Mouse (Mus musculus): ENCODE data around the gene Tln2. TPM values are rescaled to one million over a fixed set of nuclear protein-coding genes. Genes with fewer than 3 reads are reported as not detected.

Gene Tln2
- total RNA-seq, 2 experiments from 2014 or later, result 82.5 to 83.1 TPM

GRCm38 (mm10) chr9:67270061-67270595, 289.4 kb downstream of the Tln2 start:
- Histone ChIP-seq H3K27ac (peak overlapping the region; percentile 41; the same call in 1 of the 2 replicates), H3K4me3 (no peak overlapping the region)
- TF ChIP-seq CTCF (IDR thresholded peaks at IDR 0.05), result no peak
- intact Hi-C loops (cut with DNase I), result no loop called here
- DNase-seq, result no peak

GRCm38 (mm10) chr9:67267276-67267990, 292.1 kb downstream of the Tln2 start:
- DNase-seq, result no peak
- H3K27ac ChIP-seq, result no peak overlapping the region
- TF ChIP-seq CTCF (IDR thresholded peaks at IDR 0.05), result no peak
- intact Hi-C loops (cut with DNase I), result no loop called here
- H3K4me3 ChIP-seq, result no peak overlapping the region

- no peak overlapping the region for H3K4me3 ChIP-seq
- no peak for TF ChIP-seq CTCF (IDR thresholded peaks at IDR 0.05)
- intact Hi-C loops (cut with DNase I), result no loop called here
- no peak overlapping the region for H3K27ac ChIP-seq
- DNase-seq, result no peak
These were observed 294.0 kb downstream of the Tln2 start for GRCm38 (mm10) chr9:67265513-67265912.

GRCm38 (mm10) chr9:67264896-67265295, 294.6 kb downstream of the Tln2 start:
- Histone ChIP-seq H3K27ac (no peak overlapping the region), H3K4me3 (no peak overlapping the region)
- intact Hi-C loops (cut with DNase I), result no loop called here
- no peak for TF ChIP-seq CTCF (IDR thresholded peaks at IDR 0.05)
- DNase-seq, result no peak

GRCm38 (mm10) chr9:67260835-67261599, 298.5 kb downstream of the Tln2 start:
- no peak for TF ChIP-seq CTCF (IDR thresholded peaks at IDR 0.05)
- intact Hi-C loops (cut with DNase I), result no loop called here
- no peak for DNase-seq
- Histone ChIP-seq H3K27ac (peak overlapping the region; percentile 40; the same call in 1 of the 2 replicates), H3K4me3 (no peak overlapping the region)

- H3K27ac ChIP-seq, result peak overlapping the region; percentile 91
- no peak overlapping the region for H3K4me3 ChIP-seq
- peak; percentile 76 for DNase-seq
- intact Hi-C loops (cut with DNase I), result no loop called here
- TF ChIP-seq CTCF (IDR thresholded peaks at IDR 0.05), result no peak
These were observed 309.4 kb downstream of the Tln2 start for GRCm38 (mm10) chr9:67250141-67250540.

GRCm38 (mm10) chr9:67247365-67247950, 312.0 kb downstream of the Tln2 start:
- peak overlapping the region; percentile 91 for H3K27ac ChIP-seq
- DNase-seq, result peak; percentile 63
- no peak for TF ChIP-seq CTCF (IDR thresholded peaks at IDR 0.05)
- no peak overlapping the region for H3K4me3 ChIP-seq
- intact Hi-C loops (cut with DNase I), result no loop called here

- H3K4me3 ChIP-seq, result no peak overlapping the region
- peak; percentile 51 for TF ChIP-seq CTCF (IDR thresholded peaks at IDR 0.05)
- intact Hi-C loops (cut with DNase I), result no loop called here
- no peak for DNase-seq
- H3K27ac ChIP-seq, result peak overlapping the region; percentile 48
These were observed 314.2 kb downstream of the Tln2 start for GRCm38 (mm10) chr9:67245265-67245664.

- H3K27ac ChIP-seq, result peak overlapping the region; percentile 84
- TF ChIP-seq CTCF (IDR thresholded peaks at IDR 0.05), result no peak
- H3K4me3 ChIP-seq, result no peak overlapping the region
- no peak for DNase-seq
- intact Hi-C loops (cut with DNase I), result no loop called here
These were observed 317.8 kb downstream of the Tln2 start for GRCm38 (mm10) chr9:67241683-67242082.

GRCm38 (mm10) chr9:67240456-67240855, 319.0 kb downstream of the Tln2 start:
- TF ChIP-seq CTCF (IDR thresholded peaks at IDR 0.05), result no peak
- H3K4me3 ChIP-seq, result no peak overlapping the region
- intact Hi-C loops (cut with DNase I), result no loop called here
- peak; percentile 86 for DNase-seq
- peak overlapping the region; percentile 84 for H3K27ac ChIP-seq

- H3K4me3 ChIP-seq, result no peak overlapping the region
- peak overlapping the region; percentile 84 for H3K27ac ChIP-seq
- DNase-seq, result peak; percentile 56
- no peak for TF ChIP-seq CTCF (IDR thresholded peaks at IDR 0.05)
- intact Hi-C loops (cut with DNase I), result loop anchor here (5.0 kb wide), 1 partner anchor 1055 kb away; no protein-coding TSS in a partner anchor
These were observed 322.5 kb downstream of the Tln2 start for GRCm38 (mm10) chr9:67236987-67237386.

- TF ChIP-seq CTCF (IDR thresholded peaks at IDR 0.05), result no peak
- Histone ChIP-seq H3K27ac (peak overlapping the region; percentile 84), H3K4me3 (no peak overlapping the region)
- intact Hi-C loops (cut with DNase I), result loop anchor here (5.0 kb wide), 1 partner anchor 1053 kb away; no protein-coding TSS in a partner anchor
- DNase-seq, result no peak
These were observed 323.9 kb downstream of the Tln2 start for GRCm38 (mm10) chr9:67235441-67236217.
